Mouse (Mus musculus) telencephalon, adult 2 months (tissue): Measurements from ENCODE around the gene Rex1bd.

Source experiments
- DNase-seq: peaks from one replicate; pipeline ENCODE4 v3.0.0-alpha.2; 2011; ENCODE audit warnings: low read depth, low spot score

The Rex1bd gene

DNA sequence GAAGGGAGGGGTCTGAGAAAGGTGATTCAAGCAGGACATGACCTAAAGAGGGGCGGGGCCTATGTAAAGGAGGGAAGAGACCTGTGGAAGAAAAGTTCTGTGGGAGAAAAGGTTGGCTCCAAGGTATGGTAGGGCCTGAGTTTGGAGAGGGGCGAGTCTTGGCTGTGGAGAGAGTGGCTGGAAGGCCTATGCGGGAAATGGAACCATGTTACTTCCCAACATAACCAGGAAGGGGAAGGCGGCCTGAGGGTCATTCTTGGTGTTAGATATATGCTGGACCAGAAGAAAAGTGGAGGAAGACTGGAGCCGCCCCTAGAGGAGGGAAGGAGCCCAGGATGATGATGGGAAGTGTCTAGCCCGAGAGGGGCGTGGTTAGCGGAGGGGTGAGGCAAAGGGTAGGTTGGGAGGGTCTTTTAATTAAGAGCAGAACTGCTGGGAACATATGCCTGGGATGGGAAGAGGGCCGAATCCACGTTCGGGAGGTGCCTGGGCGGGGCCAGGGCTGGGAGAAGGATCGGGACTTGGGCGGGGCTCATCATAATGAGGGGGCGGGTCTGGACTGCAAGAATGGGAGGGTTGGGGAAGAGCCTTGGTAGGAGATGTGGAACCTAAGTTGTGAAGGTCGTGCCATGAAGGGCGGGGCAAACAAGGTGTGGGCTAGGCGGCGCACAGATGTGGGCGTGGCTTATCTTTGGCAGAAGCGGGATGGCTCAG lies 29.1 kb downstream of the Rex1bd start:
- DNase-seq: no peak

DNA sequence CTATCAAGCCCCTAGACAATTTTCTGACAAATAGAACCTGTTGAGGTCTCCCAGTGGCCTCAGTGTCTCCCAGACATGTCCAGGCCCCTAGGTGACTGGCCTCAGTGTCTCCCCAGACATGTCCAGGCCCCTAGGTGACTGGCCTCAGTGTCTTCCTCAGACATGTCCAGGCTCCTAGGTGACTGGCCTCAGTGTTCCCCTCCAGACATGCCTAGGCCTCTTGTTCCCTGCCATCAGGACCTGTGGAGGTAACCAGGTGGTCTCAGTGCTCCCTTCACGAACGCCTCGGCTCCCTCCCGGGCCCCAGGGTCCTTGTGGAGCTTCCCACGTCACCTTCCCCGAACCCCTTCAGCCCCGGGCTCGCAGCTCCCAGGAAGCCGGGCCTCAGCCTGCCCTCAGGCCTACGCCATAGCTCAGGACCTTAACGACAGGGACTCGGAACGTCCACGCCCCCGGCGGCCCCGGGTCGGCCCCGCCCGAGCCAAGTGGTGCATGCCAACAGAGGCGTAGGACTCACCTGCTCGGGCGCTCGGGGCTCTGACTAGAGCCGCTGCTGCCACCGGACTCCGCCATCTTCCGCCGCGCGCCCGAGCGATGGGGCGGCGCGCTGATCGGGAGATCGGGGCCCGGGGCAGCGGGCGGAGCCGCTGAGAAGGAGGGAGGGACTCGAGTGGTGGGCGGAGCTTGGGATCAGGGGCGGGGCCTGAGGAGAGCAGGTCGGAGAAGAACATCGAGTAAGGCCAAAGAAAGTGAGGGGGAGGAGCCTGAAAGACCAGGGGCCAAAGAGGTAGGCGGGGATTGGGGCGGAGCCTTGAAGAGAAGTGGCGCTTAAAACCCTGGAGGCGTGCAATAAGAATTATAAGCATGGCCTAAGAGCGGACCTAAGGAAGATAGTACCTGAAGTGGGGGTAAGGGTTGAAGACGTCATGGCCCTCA lies 30.0 kb downstream of the Rex1bd start, which contains the start of gene Klhl26:
TSS of gene Klhl26 (minus strand) at position 636 of the 936 bp plus-strand sequence.
- DNase-seq: peak; percentile 89

DNA sequence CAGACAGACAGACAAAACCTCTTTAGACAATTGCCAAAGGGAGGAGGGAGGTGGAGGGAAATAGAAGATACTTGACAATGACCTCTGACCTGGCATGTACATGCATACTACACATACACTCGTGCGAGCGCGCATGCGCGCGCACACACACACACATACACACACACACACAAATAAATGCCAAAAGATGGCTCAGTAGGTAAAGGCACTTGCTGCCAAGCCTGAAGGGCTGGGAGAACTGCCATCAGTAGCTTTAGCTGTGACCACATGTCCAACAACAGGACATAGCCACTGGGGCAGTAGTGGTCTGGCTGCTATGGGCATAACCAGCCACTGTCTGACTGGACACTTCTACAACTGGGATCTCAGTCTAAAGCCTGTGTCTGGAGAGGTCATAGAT lies 34.7 kb downstream of the Rex1bd start:
- no peak for DNase-seq

DNA sequence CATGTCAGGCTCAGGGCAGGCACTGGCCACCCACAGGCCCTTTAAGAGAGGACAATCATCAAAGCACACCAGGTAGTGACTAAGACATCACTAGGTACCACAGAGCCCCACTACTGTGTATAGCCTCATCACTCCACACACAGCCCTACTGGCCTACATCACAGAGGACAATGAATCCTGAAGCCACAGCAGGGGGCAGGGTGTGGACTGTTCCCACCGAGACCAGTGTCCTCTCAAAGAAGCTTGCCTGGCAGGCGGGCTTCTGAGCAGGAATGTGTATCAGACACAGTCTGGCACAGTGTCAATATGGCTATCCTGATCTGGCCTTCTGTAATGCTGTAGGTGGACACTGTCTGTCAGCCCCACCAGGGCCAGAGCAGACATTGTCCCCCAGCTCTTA lies 36.6 kb downstream of the Rex1bd start:
- no peak for DNase-seq

DNA sequence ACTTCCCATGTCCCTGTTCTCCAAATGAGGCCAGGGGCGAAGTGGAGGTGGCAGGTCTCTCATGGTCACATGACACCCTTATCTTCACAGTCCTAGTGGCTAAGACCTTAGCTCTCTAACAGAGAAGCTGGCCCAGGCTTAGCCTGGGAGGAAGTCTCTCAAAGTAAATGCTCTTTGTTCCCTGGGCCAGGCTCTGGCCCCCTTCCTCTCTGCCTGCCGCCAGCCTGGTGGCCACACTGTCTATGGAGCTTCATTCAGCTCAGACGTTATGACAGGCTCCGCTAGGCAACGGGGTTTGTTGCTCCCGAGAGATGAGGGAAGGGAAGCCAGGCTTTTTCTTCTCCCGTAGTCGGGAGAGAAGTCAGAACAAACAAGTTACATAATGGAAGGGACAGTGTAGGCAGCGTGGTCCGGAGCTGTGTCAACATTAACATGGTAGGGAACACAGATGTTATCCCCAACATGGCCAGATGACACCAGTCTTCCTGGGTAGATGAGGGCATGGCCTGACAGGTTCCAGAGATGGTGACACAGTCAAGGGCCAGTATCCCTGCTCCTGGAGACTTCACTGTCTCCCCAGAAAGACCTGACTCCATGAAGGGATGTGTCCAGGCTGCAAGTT lies 37.1 kb downstream of the Rex1bd start:
- no peak for DNase-seq

DNA sequence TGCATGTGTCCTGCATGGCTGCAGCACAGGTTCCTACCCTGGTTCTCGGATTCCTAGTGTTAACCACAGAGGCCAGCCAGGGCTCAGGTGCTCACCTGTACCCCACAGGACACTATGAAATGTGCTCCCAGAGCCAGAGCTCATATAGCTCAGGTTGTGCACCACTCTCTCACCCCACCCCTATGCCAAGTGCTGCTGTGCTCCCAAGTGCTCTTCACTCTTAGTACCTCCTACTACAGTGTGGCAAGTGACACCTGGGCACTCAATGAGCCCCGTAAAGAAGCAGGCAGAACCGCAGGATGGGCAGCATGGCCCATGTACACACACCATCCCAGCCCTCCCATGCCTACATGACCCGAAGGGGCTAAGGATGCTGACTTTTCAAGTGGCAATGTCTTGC lies 37.8 kb downstream of the Rex1bd start:
- no peak for DNase-seq

DNA sequence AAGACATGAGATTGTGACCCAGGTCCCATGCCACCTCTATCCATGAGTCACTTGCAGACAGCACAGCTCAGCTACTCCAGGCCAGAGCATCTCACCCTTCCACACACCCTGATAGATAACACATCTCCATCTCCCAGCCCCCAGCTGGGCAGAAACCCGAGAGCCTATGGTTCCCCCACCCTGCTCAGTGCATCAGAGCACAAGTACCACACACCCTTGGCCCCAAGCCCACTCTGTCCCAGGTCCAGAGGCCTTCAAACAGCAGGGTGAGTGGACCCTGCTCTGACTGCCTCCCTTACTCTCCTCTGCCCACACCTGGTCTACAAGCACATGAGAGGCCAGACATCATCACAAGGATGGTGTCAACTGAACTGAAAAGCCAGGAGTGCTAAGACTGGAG lies 38.6 kb downstream of the Rex1bd start:
- DNase-seq: no peak

DNA sequence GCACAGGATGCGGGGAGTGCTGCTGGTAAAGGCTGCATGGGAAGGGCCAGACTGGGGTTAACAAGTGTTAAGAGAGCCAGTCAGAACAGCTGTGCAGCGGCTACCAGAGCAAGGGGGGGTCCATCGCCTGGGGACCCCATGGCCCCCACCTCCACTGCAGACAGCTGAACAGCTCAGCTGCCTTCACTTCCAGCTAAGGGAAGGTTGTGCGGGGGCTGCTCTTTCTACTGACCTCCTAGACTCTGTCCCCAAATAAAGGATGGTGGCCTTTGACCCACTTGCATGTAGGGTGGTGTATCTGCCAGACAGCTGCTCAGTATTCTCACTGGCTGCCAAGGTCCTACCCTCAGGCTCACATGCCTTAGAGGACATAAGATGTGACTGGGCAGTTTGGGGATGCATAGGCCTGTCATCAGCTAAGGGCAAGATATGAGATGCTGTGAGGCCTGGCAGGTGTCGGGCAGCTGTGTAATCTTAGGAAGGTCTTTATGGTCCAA lies 39.3 kb downstream of the Rex1bd start:
- DNase-seq: no peak

DNA sequence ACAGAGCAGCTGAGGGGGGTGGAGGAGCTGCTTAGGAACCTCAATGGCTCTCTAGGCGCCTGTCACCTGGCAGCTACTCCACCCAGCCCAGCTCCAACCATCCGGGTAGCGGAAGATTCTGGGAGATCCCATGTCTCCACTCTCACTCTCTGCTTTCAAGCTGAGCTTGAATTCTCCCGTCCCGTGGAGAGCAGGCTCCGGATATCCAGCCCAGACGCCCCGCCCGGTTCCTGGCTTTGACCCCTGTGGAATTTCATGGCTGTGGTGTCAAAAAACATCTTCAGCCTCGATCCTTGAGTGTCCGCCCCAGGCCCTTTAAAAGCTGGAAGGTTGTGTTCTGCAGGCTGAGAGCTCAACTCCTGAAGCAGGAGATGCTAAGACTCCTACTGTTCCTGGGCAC lies 39.8 kb downstream of the Rex1bd start:
- DNase-seq: no peak

DNA sequence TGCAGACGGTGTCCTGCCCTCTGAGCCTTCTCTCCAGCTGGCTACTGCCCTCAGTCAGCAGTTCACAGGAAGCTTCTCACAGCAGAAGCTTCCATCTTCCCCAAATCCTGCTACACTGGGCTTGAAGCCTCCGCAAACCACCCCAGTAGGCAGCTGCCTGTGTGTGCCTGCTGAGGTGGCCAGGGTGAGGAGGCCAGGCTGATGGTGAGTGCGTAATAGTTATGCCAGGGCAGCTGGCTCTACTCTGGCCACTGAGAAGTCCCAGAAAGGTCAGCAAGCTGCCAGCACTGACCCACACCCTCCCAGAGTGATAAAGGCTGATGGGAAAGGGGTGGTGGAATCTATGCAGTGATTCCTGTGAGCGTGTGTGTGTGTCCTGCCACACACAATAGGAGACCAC lies 40.2 kb downstream of the Rex1bd start:
- no peak for DNase-seq

DNA sequence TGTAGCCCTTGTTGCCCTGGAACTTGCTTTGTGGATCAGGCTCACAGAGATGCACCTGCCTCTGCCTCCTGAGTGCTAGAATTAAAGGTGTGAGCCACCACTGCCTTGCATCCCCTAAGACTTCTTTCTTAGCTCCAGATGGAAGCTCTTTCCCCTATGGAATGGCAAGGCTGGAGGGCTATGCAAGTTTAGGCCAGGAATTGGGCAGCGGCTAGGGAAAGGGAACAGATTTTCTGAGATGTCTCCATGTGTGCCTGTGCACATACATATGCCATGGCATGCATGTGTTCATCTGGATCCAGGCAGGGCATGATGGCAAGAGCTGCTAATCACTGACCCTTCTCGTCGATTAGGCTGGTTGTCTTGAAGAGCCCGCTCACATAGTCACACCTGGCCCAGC lies 40.9 kb downstream of the Rex1bd start:
- DNase-seq: no peak

DNA sequence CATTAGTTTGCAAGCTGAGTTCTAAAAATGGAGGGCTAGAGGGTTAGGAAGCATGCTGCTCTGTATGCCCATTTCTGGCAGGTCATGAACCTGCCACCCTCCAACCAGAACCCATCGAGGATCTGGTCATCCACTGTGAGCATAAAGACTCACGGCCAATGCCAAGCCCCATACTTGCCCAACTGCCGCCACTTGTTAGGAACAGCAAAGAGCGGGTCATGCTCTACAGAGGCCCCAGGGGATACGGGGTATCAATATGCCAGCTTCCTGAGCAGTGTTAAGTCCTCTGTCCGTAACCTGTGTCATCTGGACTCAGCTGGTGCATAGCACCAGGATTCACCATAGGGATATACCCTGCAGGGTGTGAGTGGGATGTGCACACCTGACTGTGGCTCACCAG lies 42.4 kb downstream of the Rex1bd start:
- DNase-seq: no peak

DNA sequence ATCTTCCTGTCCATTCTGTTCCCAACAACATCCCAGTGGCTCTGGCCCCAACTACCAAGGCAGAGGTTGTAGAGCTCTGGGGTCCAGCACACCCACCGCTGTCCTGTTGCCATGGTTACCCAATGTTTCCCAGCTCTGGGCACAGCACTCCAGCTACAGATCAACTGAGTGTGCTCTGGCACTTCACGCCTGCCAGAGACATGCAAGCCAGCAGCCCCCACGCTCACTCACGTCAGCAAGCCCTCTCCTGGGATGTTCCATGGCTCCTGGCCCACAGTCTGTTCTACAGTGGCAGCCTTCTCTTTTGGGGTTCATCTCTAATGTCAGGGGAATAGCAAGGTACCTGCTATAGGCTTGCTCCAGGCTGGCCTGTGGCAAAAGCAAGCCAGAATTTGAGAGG lies 43.2 kb downstream of the Rex1bd start:
- DNase-seq: peak; percentile 79

DNA sequence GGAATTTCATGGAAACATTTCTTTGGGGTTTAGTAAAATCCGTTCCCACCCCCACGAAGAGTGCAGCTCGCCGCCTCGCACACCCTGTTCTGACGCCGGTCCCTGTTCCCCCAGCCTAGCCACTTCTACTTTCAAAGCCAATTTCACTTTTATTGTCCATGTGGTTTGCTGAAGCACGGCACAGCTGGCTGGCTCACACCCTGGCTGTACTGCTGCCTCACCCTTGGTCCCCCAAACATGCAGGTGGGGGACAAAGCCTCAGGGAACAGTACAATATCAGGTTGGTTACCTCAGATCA lies 44.1 kb downstream of the Rex1bd start:
- DNase-seq: no peak

DNA sequence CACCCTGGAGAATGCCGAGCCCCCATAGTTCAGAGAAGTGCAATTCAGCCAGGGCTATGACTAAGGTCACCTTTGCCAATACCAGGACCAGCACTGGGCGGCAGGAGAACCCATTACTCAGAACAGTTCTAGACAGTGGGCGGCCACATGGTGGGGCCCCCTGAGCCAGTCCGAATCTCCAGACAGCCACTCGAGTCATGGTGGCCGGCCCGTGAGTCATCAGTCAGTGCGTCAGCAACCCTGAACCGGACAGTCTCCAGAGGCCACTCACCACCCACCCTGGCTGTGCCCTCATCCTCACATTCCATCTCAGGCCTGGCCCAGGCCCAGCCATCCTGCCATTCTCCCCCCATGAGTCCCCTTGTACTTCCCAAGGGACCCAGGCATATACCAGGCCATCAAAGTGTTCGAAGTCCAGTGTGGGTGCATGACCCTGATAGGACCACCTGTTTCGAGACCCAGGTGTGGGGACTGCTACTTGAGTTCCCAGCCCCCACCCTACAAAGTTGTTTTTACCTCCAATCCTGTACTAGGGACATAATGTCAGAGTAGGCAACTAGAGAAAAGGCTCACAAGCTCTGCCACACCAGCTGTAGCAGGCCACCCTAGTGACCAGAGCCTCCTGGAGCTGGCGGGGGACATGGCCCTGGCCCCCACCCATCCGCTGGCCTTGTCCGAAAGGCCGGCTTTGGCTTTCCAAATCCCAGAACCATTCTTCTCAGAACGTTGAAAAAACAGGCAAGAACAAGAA lies 44.6 kb downstream of the Rex1bd start:
- DNase-seq: no peak

DNA sequence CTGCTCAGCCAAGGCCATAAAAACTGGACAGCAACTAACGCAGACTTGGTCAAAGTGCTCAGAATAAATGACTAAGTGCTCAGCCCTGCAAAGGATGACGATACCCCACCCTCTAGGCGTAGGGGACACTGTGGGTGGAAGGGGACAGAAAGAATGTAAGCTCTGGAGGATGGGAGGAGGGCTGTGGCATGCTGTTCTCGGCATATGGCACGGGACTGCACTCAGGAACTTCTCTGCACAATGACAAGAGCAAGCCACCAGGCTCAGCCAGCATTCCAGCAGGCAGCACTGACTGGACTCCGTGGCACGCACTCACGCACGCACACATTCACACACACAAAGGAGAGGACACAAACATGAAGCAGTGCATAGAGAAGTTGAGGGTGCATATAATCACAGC lies 45.9 kb downstream of the Rex1bd start:
- no peak for DNase-seq

DNA sequence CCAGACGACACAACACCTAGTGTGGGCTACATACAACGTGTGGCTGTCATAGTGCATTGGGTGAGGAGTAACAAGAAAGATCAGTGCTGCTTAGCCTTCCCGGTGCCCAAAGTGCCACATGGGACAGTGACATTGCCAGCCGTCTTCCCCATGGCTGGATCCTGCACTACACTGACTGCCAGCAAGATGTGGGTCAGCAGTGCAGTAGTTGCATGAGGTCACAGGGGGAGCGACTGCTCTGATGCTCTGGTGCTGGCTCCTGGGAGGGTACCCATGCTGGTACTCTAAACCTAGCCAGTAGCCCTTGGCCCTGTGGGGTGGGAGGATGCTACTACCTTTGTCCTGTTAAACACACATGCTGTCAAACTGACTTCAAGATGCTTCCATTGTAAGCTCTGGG lies 46.4 kb downstream of the Rex1bd start:
- DNase-seq: no peak

DNA sequence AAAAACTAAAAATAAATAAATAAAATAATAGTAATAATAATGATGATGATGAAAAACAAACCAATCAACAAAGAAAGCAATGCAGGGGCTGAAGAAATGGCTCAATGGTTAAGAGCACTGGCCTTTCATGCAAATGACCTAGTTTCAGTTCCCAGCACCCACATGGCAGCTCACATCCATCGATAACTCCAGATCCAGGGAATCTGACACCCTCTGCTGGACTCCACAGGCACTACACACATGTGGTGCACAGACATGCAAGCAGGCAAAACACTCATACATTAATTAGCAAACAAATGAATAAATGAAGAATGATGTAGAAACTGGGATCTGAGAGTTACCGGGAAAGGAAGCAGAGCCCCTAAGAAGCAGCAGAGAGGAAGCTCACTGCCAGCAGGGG lies 46.9 kb downstream of the Rex1bd start:
- no peak for DNase-seq

DNA sequence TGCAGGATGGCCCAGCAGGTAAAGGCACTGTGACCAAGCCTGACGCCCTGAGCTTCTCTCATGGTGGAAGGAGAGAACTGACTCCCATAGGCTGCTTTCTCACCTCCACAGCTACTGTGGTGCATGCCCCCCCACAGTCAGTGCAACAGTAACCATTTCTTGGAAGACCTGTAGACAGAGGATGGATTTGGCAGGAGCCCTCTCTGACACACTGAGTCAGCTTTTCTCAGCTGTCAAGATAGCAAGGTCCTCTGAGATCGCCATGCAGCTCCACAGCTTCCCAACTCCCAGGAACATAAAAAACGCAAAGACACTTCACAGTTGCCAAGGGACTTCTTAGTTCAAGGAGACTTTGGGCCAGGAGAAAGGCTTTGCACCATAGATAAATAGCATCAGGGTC lies 48.1 kb downstream of the Rex1bd start:
- no peak for DNase-seq

DNA sequence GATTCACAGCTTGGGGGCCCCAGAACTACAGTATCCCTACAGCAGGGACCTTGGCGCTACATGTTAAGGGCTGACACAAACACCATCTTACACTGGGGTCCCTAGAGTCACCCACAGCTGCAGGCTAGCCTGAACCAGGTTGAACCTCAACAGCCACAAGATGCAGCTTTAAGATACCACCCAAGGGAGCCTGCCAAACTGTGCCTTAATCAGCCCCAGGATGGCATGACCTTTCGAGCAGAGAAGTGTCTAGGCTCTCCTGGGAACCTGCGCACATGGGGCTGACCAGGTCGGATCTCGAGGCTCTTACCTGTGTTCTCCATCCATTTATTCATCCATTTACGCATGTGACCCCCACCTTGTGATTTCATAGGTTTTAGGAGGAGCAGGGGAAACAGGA lies 48.7 kb downstream of the Rex1bd start:
- DNase-seq: no peak

DNA sequence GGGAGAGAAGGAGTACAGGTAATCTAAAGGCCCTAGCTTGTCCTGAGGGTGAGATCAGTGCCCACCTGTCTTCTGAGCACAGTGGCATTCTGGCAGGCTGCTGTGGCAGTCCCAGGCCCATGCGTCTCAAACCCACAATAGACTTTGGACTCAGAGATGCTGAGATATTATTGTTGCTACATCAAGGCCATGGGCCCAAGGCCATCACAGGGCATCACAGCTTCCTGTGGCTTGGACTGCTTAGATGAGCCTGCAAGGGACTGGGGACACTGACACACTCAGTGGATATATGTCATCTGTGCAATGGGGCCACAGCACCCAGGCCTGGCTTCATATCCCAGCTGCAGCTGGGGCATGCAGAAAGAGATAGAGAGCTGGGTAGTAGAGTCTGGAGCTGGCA lies 49.6 kb downstream of the Rex1bd start:
- no peak for DNase-seq
